Mouse (Mus musculus): ENCODE results near the gene Angptl8.

DNA sequence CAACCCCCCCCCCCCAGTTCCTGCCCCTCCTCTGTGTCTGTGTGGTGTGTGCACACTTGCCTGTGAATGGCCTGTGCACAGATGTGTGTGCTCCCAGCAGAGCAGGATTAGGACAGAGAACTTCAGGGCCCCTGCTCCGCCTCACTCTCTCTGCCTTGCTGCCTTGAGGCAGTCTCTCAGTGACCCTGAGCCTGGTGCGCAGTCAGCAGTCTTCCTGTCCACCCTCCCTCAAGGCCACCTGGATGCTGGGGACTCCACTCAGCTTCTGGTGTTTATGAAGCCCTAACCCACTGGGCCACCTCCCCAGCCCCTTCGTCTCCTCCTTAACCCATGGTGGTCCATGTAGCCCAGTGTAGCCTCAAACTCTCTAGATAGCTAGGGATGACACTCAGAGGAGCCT lies 32.4 kb downstream of the Angptl8 start:
- TF ChIP-seq ZC3H11A (IDR thresholded peaks at IDR 0.05; ENCODE audit: borderline replicate concordance, low read depth, low read length) (no peak), HCFC1 (IDR thresholded peaks at IDR 0.05; ENCODE audit: borderline replicate concordance, insufficient read depth, low read length) (no peak)

All from ES-E14 (cell line).